Mouse (Mus musculus): Measurements from ENCODE around the gene Galnt6. TPM values are rescaled to one million over a fixed set of nuclear protein-coding genes. Genes with fewer than 3 reads are reported as not detected.

Galnt6 gene
- 25.3 TPM for polyA plus RNA-seq (2014; fragmentation: Illumina TruSeq; extraction: RNeasy Lipid Tissue Mini Kit (QIAGEN cat#74804); ENCODE audit: low replicate concordance)

DNA sequence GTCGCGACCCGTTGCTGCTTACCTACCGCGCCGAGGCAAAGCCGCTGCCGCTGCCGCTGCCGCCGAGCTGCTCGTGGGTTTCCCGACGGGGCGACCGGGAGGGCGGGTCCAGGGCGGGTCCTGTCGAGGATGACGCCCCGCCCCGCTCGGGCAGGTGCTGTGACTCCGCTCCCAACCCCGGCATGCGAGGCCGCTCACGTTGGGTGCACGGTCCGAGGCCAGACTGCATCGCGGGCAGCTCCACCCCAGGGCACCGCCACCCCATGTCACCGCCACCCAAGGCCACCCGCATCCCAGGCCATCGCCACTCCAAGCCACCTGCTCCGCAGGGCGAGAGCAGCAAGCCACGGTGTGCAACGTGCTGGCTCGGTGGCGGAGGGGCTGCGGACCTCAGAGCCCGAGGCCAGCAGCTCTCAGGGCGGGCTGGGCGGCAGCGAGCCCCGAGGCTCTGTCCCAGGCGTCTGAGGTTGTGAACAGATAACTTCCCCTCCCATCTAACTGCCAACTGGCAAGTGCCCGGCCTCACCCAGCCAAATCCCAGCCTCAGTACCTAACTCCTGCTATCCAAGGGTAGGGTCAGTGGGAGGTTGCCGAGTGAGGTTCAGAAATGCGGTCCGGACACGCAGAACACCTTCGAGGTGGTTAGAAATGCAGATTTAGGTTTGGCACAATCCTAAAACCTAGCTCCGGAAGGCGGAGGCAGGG is at the start of gene Galnt6:
Gene Galnt6, minus strand, starts transcription at position 96 of the 705 bp plus-strand sequence.

GRCm38 (mm10) chr15:100761419-100762185 is 32.4 kb upstream of the Galnt6 start, which contains the start of gene Slc4a8:
Slc4a8 (plus strand) TSS chr15:100761747.

DNA sequence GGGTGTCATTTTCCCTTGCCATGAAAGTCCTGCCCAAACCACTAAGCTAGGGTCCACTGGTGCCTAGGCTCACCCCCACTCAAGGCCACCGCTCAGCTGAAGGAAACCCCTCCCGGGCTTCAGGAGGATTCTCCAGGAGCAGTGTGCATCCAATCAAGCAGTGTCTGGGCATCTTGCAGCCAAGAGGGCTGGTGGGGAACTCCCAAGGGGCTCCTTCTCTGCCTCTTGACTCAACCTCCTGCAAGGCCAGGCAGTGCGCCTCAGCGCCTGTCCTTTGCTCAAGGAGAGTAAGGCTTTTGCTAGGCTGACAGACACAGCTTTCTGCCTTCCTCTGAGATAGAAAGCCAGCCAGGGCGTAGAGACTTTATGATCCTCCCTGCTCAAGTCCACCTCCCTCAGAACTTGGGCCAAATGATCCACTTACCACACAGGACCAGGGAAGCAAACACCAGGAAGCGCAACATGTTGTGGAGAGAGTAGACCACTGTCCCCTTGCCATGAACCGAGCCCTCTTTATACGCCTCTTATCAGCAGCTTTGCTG is 41.7 kb downstream of the Galnt6 start, which contains the start of gene Cela1:
Gene Cela1, minus strand, starts transcription at position 492 of the 542 bp plus-strand sequence.

DNA sequence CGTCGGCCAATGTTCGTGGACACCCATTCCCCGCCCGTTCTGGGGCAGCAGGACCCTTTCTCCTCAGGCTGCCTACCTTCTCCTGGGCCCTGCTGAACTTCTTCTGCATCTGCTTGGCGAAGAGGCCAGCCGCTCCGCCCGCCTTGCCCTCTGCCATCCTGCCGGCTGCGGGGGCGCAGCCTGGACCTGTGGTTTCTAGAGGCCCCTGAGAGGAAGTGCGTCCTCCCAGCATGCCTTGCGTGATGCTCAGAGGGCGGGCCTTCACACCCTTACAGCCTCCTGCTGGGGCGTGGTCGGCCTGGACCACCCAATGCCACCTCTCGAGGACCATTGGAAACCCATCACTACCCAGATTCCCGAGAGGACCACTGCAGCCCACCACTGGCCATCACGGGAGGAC is 59.8 kb downstream of the Galnt6 start, which contains the start of gene Bin2:
Gene Bin2, minus strand, starts transcription at position 217 of the 400 bp plus-strand sequence.

Other genes starting within 250 kb of the Galnt6 start
- 1.1 TPM for gene Csrnp2, start 233.9 kb downstream of the Galnt6 start, polyA plus RNA-seq (2014; fragmentation: Illumina TruSeq; extraction: RNeasy Lipid Tissue Mini Kit (QIAGEN cat#74804); ENCODE audit: low replicate concordance)
- 3.1 TPM for gene Tfcp2, start 177.4 kb downstream of the Galnt6 start, polyA plus RNA-seq (2014; fragmentation: Illumina TruSeq; extraction: RNeasy Lipid Tissue Mini Kit (QIAGEN cat#74804); ENCODE audit: low replicate concordance)
- gene Pou6f1, start 129.4 kb downstream of the Galnt6 start, polyA plus RNA-seq (2014; fragmentation: Illumina TruSeq; extraction: RNeasy Lipid Tissue Mini Kit (QIAGEN cat#74804); ENCODE audit: low replicate concordance): 0.74 TPM
- 273 TPM for gene Dazap2, start 114.0 kb downstream of the Galnt6 start, polyA plus RNA-seq (2014; fragmentation: Illumina TruSeq; extraction: RNeasy Lipid Tissue Mini Kit (QIAGEN cat#74804); ENCODE audit: low replicate concordance)
- gene Smagp, start 92.4 kb downstream of the Galnt6 start, polyA plus RNA-seq (2014; fragmentation: Illumina TruSeq; extraction: RNeasy Lipid Tissue Mini Kit (QIAGEN cat#74804); ENCODE audit: low replicate concordance): 1.0 TPM
- gene Bin2, start 59.8 kb downstream of the Galnt6 start, polyA plus RNA-seq (2014; fragmentation: Illumina TruSeq; extraction: RNeasy Lipid Tissue Mini Kit (QIAGEN cat#74804); ENCODE audit: low replicate concordance): 1.4 TPM
- 169 TPM for gene Cela1, start 41.5 kb downstream of the Galnt6 start, polyA plus RNA-seq (2014; fragmentation: Illumina TruSeq; extraction: RNeasy Lipid Tissue Mini Kit (QIAGEN cat#74804); ENCODE audit: low replicate concordance)
- 0.67 TPM for gene Slc4a8, start 32.4 kb upstream of the Galnt6 start, polyA plus RNA-seq (2014; fragmentation: Illumina TruSeq; extraction: RNeasy Lipid Tissue Mini Kit (QIAGEN cat#74804); ENCODE audit: low replicate concordance)
- 0.52 TPM for gene Scn8a, start 140.5 kb upstream of the Galnt6 start, polyA plus RNA-seq (2014; fragmentation: Illumina TruSeq; extraction: RNeasy Lipid Tissue Mini Kit (QIAGEN cat#74804); ENCODE audit: low replicate concordance)